Mouse (Mus musculus) embryonic fibroblast, embryonic 13.5 days (primary cell): ENCODE results near the gene Col5a1. TPM values are rescaled to one million over a fixed set of nuclear protein-coding genes. Genes with fewer than 3 reads are reported as not detected.

ENCODE experiments used
- H3K27ac ChIP-seq: 2 replicates; pipeline ENCODE4 v1.5.1; 2012; ENCODE audit warnings: low read length, control low read depth, inconsistent platforms; ENCODE audit not compliant: insufficient read depth
- H3K4me1 ChIP-seq: 2 replicates; pipeline ENCODE4 v1.6.1; 2011; ENCODE audit warnings: low read length; ENCODE audit not compliant: control insufficient read depth, insufficient read depth
- H3K4me3 ChIP-seq: 2 replicates; pipeline ENCODE4 v1.5.1; 2011; ENCODE audit warnings: mild to moderate bottlenecking, control low read depth, low read length; ENCODE audit not compliant: insufficient read depth
- CTCF ChIP-seq: IDR thresholded peaks from 2 replicates; pipeline ENCODE4 v1.5.1; 2011; ENCODE audit warnings: mild to moderate bottlenecking, control low read depth, low read length, moderate library complexity, borderline replicate concordance; ENCODE audit not compliant: insufficient read depth
- POLR2A ChIP-seq: IDR thresholded peaks from 2 replicates; pipeline ENCODE4 v1.6.1; 2011; ENCODE audit warnings: low read depth, mild to moderate bottlenecking, control low read depth, low read length, moderate library complexity
- polyA plus RNA-seq: library from polyadenylated mRNA; stranded (reverse); fragments of >200 nt; gene quantifications from 2 replicates; pipeline ENCODE4 v1.2.4, GENCODE M21; 2011; ENCODE audit warnings: low read depth; ENCODE audit not compliant: missing spikeins, insufficient read length

Gene Col5a1
- polyA plus RNA-seq, 1 experiment, result 997 TPM

- no peak overlapping the region for H3K27ac ChIP-seq
- no peaks in the 10 kb centered on the region for H3K4me1 ChIP-seq
- no peak overlapping the region for H3K4me3 ChIP-seq
- TF ChIP-seq POLR2A, result no peak
- TF ChIP-seq CTCF, result no peak
Measured at GRCm38 (mm10) chr2:28037505-28038390, 151.5 kb downstream of the Col5a1 start.

- TF ChIP-seq CTCF (no peak), POLR2A (no peak)
- Histone ChIP-seq H3K27ac (no peak overlapping the region), H3K4me1 (no peaks in the 10 kb centered on the region), H3K4me3 (no peak overlapping the region)
Measured at GRCm38 (mm10) chr2:28038391-28039096, 152.3 kb downstream of the Col5a1 start.

GRCm38 (mm10) chr2:28039647-28040325 lies 153.6 kb downstream of the Col5a1 start:
- H3K4me1 ChIP-seq, result no peaks in the 10 kb centered on the region
- TF ChIP-seq CTCF, result no peak
- no peak for TF ChIP-seq POLR2A
- H3K27ac ChIP-seq, result no peak overlapping the region

GRCm38 (mm10) chr2:28040466-28040865 lies 154.2 kb downstream of the Col5a1 start:
- TF ChIP-seq CTCF, result no peak
- no peak for TF ChIP-seq POLR2A
- H3K4me3 ChIP-seq, result no peak overlapping the region
- no peak overlapping the region for H3K27ac ChIP-seq
- H3K4me1 ChIP-seq, result no peaks in the 10 kb centered on the region

More at GRCm38 (mm10) chr2:28039647-28040325, 153.6 kb downstream of the Col5a1 start:
- no peak overlapping the region for H3K4me3 ChIP-seq

GRCm38 (mm10) chr2:28044920-28045598 lies 158.8 kb downstream of the Col5a1 start:
- H3K27ac ChIP-seq, result no peak overlapping the region

GRCm38 (mm10) chr2:28046311-28046710 lies 160.1 kb downstream of the Col5a1 start:
- no peak overlapping the region for H3K4me3 ChIP-seq
- H3K4me1 ChIP-seq, result no peaks in the 10 kb centered on the region
- H3K27ac ChIP-seq, result no peak overlapping the region
- no peak for TF ChIP-seq CTCF

More at GRCm38 (mm10) chr2:28044920-28045598, 158.8 kb downstream of the Col5a1 start:
- Histone ChIP-seq H3K4me3 (no peak overlapping the region), H3K4me1 (no peaks in the 10 kb centered on the region)
- no peak for TF ChIP-seq CTCF
- TF ChIP-seq POLR2A, result no peak

- no peak for TF ChIP-seq CTCF
- no peak for TF ChIP-seq POLR2A
- Histone ChIP-seq H3K4me3 (no peak overlapping the region), H3K27ac (no peak overlapping the region)
Measured at GRCm38 (mm10) chr2:28047092-28047491, 160.9 kb downstream of the Col5a1 start.

GRCm38 (mm10) chr2:28059922-28060321 lies 173.7 kb downstream of the Col5a1 start:
- Histone ChIP-seq H3K27ac (no peak overlapping the region), H3K4me3 (no peak overlapping the region), H3K4me1 (no peaks in the 10 kb centered on the region)
- no peak for TF ChIP-seq CTCF
- TF ChIP-seq POLR2A, result no peak

More at GRCm38 (mm10) chr2:28047092-28047491, 160.9 kb downstream of the Col5a1 start:
- no peaks in the 10 kb centered on the region for H3K4me1 ChIP-seq

GRCm38 (mm10) chr2:28063711-28064338 lies 177.6 kb downstream of the Col5a1 start:
- TF ChIP-seq CTCF (no peak), POLR2A (no peak)
- no peak overlapping the region for H3K4me3 ChIP-seq
- H3K27ac ChIP-seq, result no peak overlapping the region
- no peaks in the 10 kb centered on the region for H3K4me1 ChIP-seq
